Mouse (Mus musculus): ENCODE results near the gene Gpr83.

Gpr83 gene

GRCm38 (mm10) chr9:14859868-14860639, at the start of gene Gpr83:
Gpr83 (plus strand) TSS chr9:14860210.
- peak; percentile 33 for DNase-seq

GRCm38 (mm10) chr9:14821396-14821795, 38.6 kb upstream of the Gpr83 start:
- no peak for DNase-seq

- DNase-seq: no peak
Measured at GRCm38 (mm10) chr9:14824840-14825239, 35.2 kb upstream of the Gpr83 start.

- no peak for DNase-seq
Measured at GRCm38 (mm10) chr9:14827875-14828274, 32.1 kb upstream of the Gpr83 start.

- DNase-seq: no peak
Measured at GRCm38 (mm10) chr9:14832046-14832445, 28.0 kb upstream of the Gpr83 start.

GRCm38 (mm10) chr9:14835335-14836075, 24.5 kb upstream of the Gpr83 start:
- no peak for DNase-seq

GRCm38 (mm10) chr9:14839527-14839926, 20.5 kb upstream of the Gpr83 start:
- DNase-seq: peak; percentile 32

GRCm38 (mm10) chr9:14839970-14840369, 20.0 kb upstream of the Gpr83 start:
- DNase-seq: no peak

- peak; percentile 40 for DNase-seq
Measured at GRCm38 (mm10) chr9:14841878-14842761, 17.9 kb upstream of the Gpr83 start.

- DNase-seq: no peak
Measured at GRCm38 (mm10) chr9:14843311-14843857, 16.6 kb upstream of the Gpr83 start.

- no peak for DNase-seq
Measured at GRCm38 (mm10) chr9:14843901-14844300, 16.1 kb upstream of the Gpr83 start.

- no peak for DNase-seq
Measured at GRCm38 (mm10) chr9:14846428-14846827, 13.6 kb upstream of the Gpr83 start.

- no peak for DNase-seq
Measured at GRCm38 (mm10) chr9:14848267-14848935, 11.6 kb upstream of the Gpr83 start.

- no peak for DNase-seq
Measured at GRCm38 (mm10) chr9:14854585-14854984, 5.4 kb upstream of the Gpr83 start.

- DNase-seq: no peak
Measured at GRCm38 (mm10) chr9:14856922-14857654, 2.9 kb upstream of the Gpr83 start.

- no peak for DNase-seq
Measured at GRCm38 (mm10) chr9:14858170-14858706, 1.8 kb upstream of the Gpr83 start.

GRCm38 (mm10) chr9:14858782-14859181, 1.2 kb upstream of the Gpr83 start:
- DNase-seq: no peak

GRCm38 (mm10) chr9:14863126-14863525, 3.1 kb downstream of the Gpr83 start:
- no peak for DNase-seq

GRCm38 (mm10) chr9:14864726-14865125, 4.7 kb downstream of the Gpr83 start:
- no peak for DNase-seq

GRCm38 (mm10) chr9:14866957-14867356, 6.9 kb downstream of the Gpr83 start:
- DNase-seq: peak; percentile 67

GRCm38 (mm10) chr9:14868326-14868725, 8.3 kb downstream of the Gpr83 start:
- DNase-seq: no peak
